Mouse (Mus musculus): ENCODE results near the gene Snx22.

Gene Snx22

GRCm38 (mm10) chr9:66069583-66069982 lies at the start of gene Snx22:
Gene Snx22, minus strand, starts transcription at chr9:66069719.
- peak; percentile 90 for DNase-seq (ENCODE audit: low spot score)

- DNase-seq (ENCODE audit: low spot score): peak; percentile 33
These were observed 47.4 kb upstream of the Snx22 start for GRCm38 (mm10) chr9:66116890-66117289.

GRCm38 (mm10) chr9:66114341-66114740 lies 44.8 kb upstream of the Snx22 start:
- no peak for DNase-seq (ENCODE audit: low spot score)

GRCm38 (mm10) chr9:66110611-66111379 lies 41.3 kb upstream of the Snx22 start:
- no peak for DNase-seq (ENCODE audit: low spot score)

GRCm38 (mm10) chr9:66110126-66110525 lies 40.6 kb upstream of the Snx22 start:
- no peak for DNase-seq (ENCODE audit: low spot score)

- no peak for DNase-seq (ENCODE audit: low spot score)
These were observed 40.1 kb upstream of the Snx22 start for GRCm38 (mm10) chr9:66109574-66109973.

- DNase-seq (ENCODE audit: low spot score): no peak
These were observed 35.6 kb upstream of the Snx22 start for GRCm38 (mm10) chr9:66105168-66105567.

GRCm38 (mm10) chr9:66104601-66105000 lies 35.1 kb upstream of the Snx22 start:
- no peak for DNase-seq (ENCODE audit: low spot score)

GRCm38 (mm10) chr9:66102668-66103067 lies 33.1 kb upstream of the Snx22 start:
- DNase-seq (ENCODE audit: low spot score): no peak

GRCm38 (mm10) chr9:66101577-66101976 lies 32.1 kb upstream of the Snx22 start:
- no peak for DNase-seq (ENCODE audit: low spot score)

- no peak for DNase-seq (ENCODE audit: low spot score)
These were observed 23.1 kb upstream of the Snx22 start for GRCm38 (mm10) chr9:66092664-66093063.

- DNase-seq (ENCODE audit: low spot score): no peak
These were observed 22.1 kb upstream of the Snx22 start for GRCm38 (mm10) chr9:66091327-66092231.

- no peak for DNase-seq (ENCODE audit: low spot score)
These were observed 21.2 kb upstream of the Snx22 start for GRCm38 (mm10) chr9:66090593-66091244.

GRCm38 (mm10) chr9:66088411-66088810 lies 18.9 kb upstream of the Snx22 start:
- peak; percentile 40 for DNase-seq (ENCODE audit: low spot score)

- no peak for DNase-seq (ENCODE audit: low spot score)
These were observed 17.5 kb upstream of the Snx22 start for GRCm38 (mm10) chr9:66087062-66087461.

GRCm38 (mm10) chr9:66084171-66084570 lies 14.7 kb upstream of the Snx22 start:
- no peak for DNase-seq (ENCODE audit: low spot score)

GRCm38 (mm10) chr9:66081999-66082398 lies 12.5 kb upstream of the Snx22 start:
- DNase-seq (ENCODE audit: low spot score): no peak

- no peak for DNase-seq (ENCODE audit: low spot score)
These were observed 11.4 kb upstream of the Snx22 start for GRCm38 (mm10) chr9:66080804-66081459.

- no peak for DNase-seq (ENCODE audit: low spot score)
These were observed 9.0 kb upstream of the Snx22 start for GRCm38 (mm10) chr9:66078493-66078892.

- no peak for DNase-seq (ENCODE audit: low spot score)
These were observed 8.6 kb upstream of the Snx22 start for GRCm38 (mm10) chr9:66078072-66078471.

- no peak for DNase-seq (ENCODE audit: low spot score)
These were observed 3.2 kb upstream of the Snx22 start for GRCm38 (mm10) chr9:66072754-66073153.

GRCm38 (mm10) chr9:66070151-66070550 lies 632 bp upstream of the Snx22 start:
- no peak for DNase-seq (ENCODE audit: low spot score)
